In genomic region chr12:12208216-12208615, GRCm38 (mm10) we compare ENCODE assay signal across 20 mouse cellular contexts.
"Had no signal": no experiment of that assay in that cellular context is flagged by ENCODE, and none has a peak within 500 bp of the region (broad histone marks: within the 10 kb centered on the region; RNA-seq: fewer than 3 reads in every experiment).

No protein-coding gene starts in this region.

- H3K36me3 ChIP-seq: limb, embryonic 12.5 days; limb, embryonic 15.5 days; midbrain, embryonic 12.5 days; midbrain, embryonic 15.5 days; neural tube, embryonic 12.5 days; neural tube, embryonic 15.5 days; stomach, embryonic 15.5 days had no signal

- DNase-seq: layer of hippocampus, adult 9-11 months; left cerebral cortex, postnatal 4 days; liver, postnatal 0 days; lung, embryonic 14.5 days; right cerebral cortex, adult 18-20 months; right cerebral cortex, postnatal 14 days; spleen, adult 18-20 months; thymus, postnatal 25 days had no signal

- H3K27ac ChIP-seq: layer of hippocampus, adult 2 months; limb, embryonic 12.5 days; limb, embryonic 15.5 days; liver, embryonic 14.5 days; macrophage; midbrain, embryonic 12.5 days; midbrain, embryonic 15.5 days; neural tube, embryonic 12.5 days; neural tube, embryonic 15.5 days; stomach, embryonic 15.5 days had no signal

- H3K4me3 ChIP-seq: layer of hippocampus, adult 2 months; limb, embryonic 12.5 days; limb, embryonic 15.5 days; midbrain, embryonic 12.5 days; midbrain, embryonic 15.5 days; neural tube, embryonic 12.5 days; neural tube, embryonic 15.5 days; stomach, embryonic 15.5 days had no signal

- ATAC-seq: intestine, postnatal 0 days; liver, postnatal 0 days; lung, postnatal 0 days; midbrain, embryonic 15.5 days had no signal

- H3K27me3 ChIP-seq: limb, embryonic 12.5 days; limb, embryonic 15.5 days; midbrain, embryonic 12.5 days; midbrain, embryonic 15.5 days; neural tube, embryonic 12.5 days; neural tube, embryonic 15.5 days; stomach, embryonic 15.5 days had no signal

- H3K4me1 ChIP-seq: limb, embryonic 12.5 days; limb, embryonic 15.5 days; midbrain, embryonic 12.5 days; midbrain, embryonic 15.5 days; neural tube, embryonic 12.5 days; neural tube, embryonic 15.5 days; stomach, embryonic 15.5 days had no signal
